Mouse (Mus musculus) bone marrow, adult 2 months (tissue): Measurements from ENCODE around the gene Med15. TPM values are rescaled to one million over a fixed set of nuclear protein-coding genes. Genes with fewer than 3 reads are reported as not detected.

Experiments
- H3K27ac ChIP-seq: fragments of 200-500 bp; 2 replicates; pipeline ENCODE4 v1.5.1; 2012; ENCODE audit warnings: low read depth, mild to moderate bottlenecking, control low read depth, inconsistent platforms, low read length; ENCODE audit not compliant: control insufficient read depth, poor library complexity, insufficient read depth
- H3K4me1 ChIP-seq: fragments of 200-500 bp; 2 replicates; pipeline ENCODE4 v1.6.1; 2011; ENCODE audit warnings: low read length; ENCODE audit not compliant: control insufficient read depth, insufficient read depth
- H3K4me3 ChIP-seq: fragments of 200-500 bp; replicated peaks from 2 replicates; pipeline ENCODE3; 2011; ENCODE audit warnings: mild to moderate bottlenecking, low read depth, low read length, control low read depth; ENCODE audit not compliant: control insufficient read depth
- CTCF ChIP-seq: fragments of 200-500 bp; IDR thresholded peaks from 2 replicates; pipeline ENCODE4 v1.5.1; 2011; ENCODE audit warnings: low read length, control low read depth; ENCODE audit not compliant: control insufficient read depth, insufficient read depth
- POLR2A ChIP-seq: fragments of 200-500 bp; IDR thresholded peaks from 2 replicates; pipeline ENCODE4 v1.6.1; 2011; ENCODE audit warnings: low read depth, mild to moderate bottlenecking, control low read depth, low read length, borderline replicate concordance; ENCODE audit not compliant: control insufficient read depth
- WGBS: fragments of 180-500 bp; shearing (Covaris S2); methylation state at CpG from one replicate; pipeline ENCODE4 v1.1.7; 2018; 5-methylcytosine and 5-hydroxymethylcytosine counted together
- polyA plus RNA-seq: library from polyadenylated mRNA; stranded (reverse); fragments of >200 nt; gene quantifications from 2 replicates; pipeline ENCODE4 v1.2.4, GENCODE M21; 2011; ENCODE audit warnings: low replicate concordance; ENCODE audit not compliant: missing spikeins, insufficient read depth, insufficient read length

Med15 gene
- polyA plus RNA-seq, 1 experiment: 38.0 TPM

- TF ChIP-seq CTCF (no peak), POLR2A (no peak)
- Histone ChIP-seq H3K4me1 (no peaks in the 10 kb centered on the region), H3K4me3 (no peak overlapping the region), H3K27ac (no peak overlapping the region)
- WGBS: 88% methylated on average over 3 of the region's 3 CpGs
Observed at GRCm38 (mm10) chr16:17694860-17695259, 37.8 kb downstream of the Med15 start.

- no peak overlapping the region for H3K27ac ChIP-seq
- no peak overlapping the region for H3K4me3 ChIP-seq
- no peaks in the 10 kb centered on the region for H3K4me1 ChIP-seq
- TF ChIP-seq POLR2A (no peak), CTCF (no peak)
Observed at GRCm38 (mm10) chr16:17669886-17670285, 62.8 kb downstream of the Med15 start.

- no peak overlapping the region for H3K4me3 ChIP-seq
- H3K27ac ChIP-seq: no peak overlapping the region
- TF ChIP-seq CTCF (no peak), POLR2A (no peak)
- H3K4me1 ChIP-seq: no peaks in the 10 kb centered on the region
Observed at GRCm38 (mm10) chr16:17665568-17665967, 67.1 kb downstream of the Med15 start.

- H3K27ac ChIP-seq: no peak overlapping the region
- 68% methylated on average over 5 of the region's 5 CpGs for WGBS
- no peak for TF ChIP-seq POLR2A
- TF ChIP-seq CTCF: no peak
Observed at GRCm38 (mm10) chr16:17656212-17656871, 76.3 kb downstream of the Med15 start.

GRCm38 (mm10) chr16:17654188-17654795, 78.4 kb downstream of the Med15 start:
- 88% methylated on average over 4 of the region's 4 CpGs for WGBS
- H3K27ac ChIP-seq: no peak overlapping the region
- H3K4me1 ChIP-seq: peaks cover 2% of the 10 kb centered on the region

More at GRCm38 (mm10) chr16:17656212-17656871, 76.3 kb downstream of the Med15 start:
- H3K4me3 ChIP-seq: no peak overlapping the region
- H3K4me1 ChIP-seq: peaks cover 2% of the 10 kb centered on the region

GRCm38 (mm10) chr16:17653601-17654000, 79.1 kb downstream of the Med15 start:
- no peak for TF ChIP-seq POLR2A
- no peak for TF ChIP-seq CTCF
- H3K27ac ChIP-seq: no peak overlapping the region
- WGBS: 93% methylated on average over 5 of the region's 5 CpGs
- no peak overlapping the region for H3K4me3 ChIP-seq
- peaks cover 2% of the 10 kb centered on the region for H3K4me1 ChIP-seq

More at GRCm38 (mm10) chr16:17654188-17654795, 78.4 kb downstream of the Med15 start:
- TF ChIP-seq CTCF: no peak
- no peak overlapping the region for H3K4me3 ChIP-seq

- no peak overlapping the region for H3K27ac ChIP-seq
- no peak for TF ChIP-seq CTCF
- 83% methylated on average over 4 of the region's 4 CpGs for WGBS
- peaks cover 2% of the 10 kb centered on the region for H3K4me1 ChIP-seq
- H3K4me3 ChIP-seq: no peak overlapping the region
Observed at GRCm38 (mm10) chr16:17652607-17653006, 80.1 kb downstream of the Med15 start.

GRCm38 (mm10) chr16:17650711-17651110, 82.0 kb downstream of the Med15 start:
- WGBS: 91% methylated on average over 1 of the region's 1 CpGs
- Histone ChIP-seq H3K27ac (no peak overlapping the region), H3K4me1 (peaks cover 2% of the 10 kb centered on the region), H3K4me3 (no peak overlapping the region)
- no peak for TF ChIP-seq CTCF
- no peak for TF ChIP-seq POLR2A

- WGBS: 85% methylated on average over 16 of the region's 16 CpGs
- peaks cover 2% of the 10 kb centered on the region for H3K4me1 ChIP-seq
- no peak overlapping the region for H3K4me3 ChIP-seq
- no peak for TF ChIP-seq CTCF
- no peak for TF ChIP-seq POLR2A
- no peak overlapping the region for H3K27ac ChIP-seq
Observed at GRCm38 (mm10) chr16:17649925-17650605, 82.6 kb downstream of the Med15 start.
